Mouse (Mus musculus) natural killer cell, adult 2 months (primary cell): ENCODE results near the gene Arl4c.
A peak's percentile ranks its signal among the peaks of the same experiment; 100 is the strongest.

ENCODE experiments used
- DNase-seq, 2 experiments: peaks; one replicate each; pipeline ENCODE4 v3.0.0; 2022; ENCODE audit warnings: low spot score in 2 of 2

The Arl4c gene

DNA sequence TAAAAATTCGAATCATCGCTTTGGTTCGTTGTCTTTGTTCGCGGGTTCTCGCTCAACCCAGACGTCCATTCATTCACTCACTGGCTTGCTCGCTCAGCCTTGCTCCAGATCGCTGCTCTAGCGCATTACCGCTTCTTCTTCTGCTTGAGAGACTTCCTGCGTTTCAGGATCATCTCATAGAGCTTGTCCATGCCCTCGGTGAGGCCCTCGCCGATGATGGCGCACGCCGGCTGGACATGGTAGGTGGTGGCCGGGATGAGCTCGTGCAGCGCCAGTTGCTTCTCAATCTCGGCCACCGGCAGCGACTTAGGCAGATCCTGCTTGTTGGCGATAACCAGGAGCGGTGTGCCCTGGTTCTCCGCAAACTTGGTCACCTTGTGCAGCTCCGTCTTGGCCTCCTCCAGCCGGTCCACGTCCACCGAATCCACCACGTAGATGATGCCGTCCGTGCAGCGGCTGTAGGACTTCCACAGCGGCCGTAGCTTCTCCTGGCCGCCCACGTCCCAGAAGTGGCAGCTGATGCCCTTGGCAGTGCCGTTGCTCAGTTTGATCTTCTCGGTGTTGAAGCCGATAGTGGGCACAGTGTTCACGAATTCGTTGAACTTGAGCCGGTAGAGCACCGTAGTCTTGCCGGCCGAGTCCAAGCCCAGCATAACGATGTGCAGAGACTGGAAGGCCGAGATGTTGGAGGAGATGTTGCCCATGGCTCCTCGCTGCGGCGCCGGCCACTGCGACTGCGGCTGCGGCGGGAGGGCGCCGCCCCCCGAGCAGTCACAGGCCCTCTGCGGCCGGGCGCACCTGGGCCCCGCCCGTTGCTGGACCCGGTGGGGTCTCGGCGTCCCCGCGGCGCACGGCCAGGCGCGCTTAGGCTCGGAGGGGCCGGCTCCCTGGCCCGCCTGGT is 810 bp downstream of the Arl4c start:
- DNase-seq: peak in 1 of 2 experiments; percentile 24

DNA sequence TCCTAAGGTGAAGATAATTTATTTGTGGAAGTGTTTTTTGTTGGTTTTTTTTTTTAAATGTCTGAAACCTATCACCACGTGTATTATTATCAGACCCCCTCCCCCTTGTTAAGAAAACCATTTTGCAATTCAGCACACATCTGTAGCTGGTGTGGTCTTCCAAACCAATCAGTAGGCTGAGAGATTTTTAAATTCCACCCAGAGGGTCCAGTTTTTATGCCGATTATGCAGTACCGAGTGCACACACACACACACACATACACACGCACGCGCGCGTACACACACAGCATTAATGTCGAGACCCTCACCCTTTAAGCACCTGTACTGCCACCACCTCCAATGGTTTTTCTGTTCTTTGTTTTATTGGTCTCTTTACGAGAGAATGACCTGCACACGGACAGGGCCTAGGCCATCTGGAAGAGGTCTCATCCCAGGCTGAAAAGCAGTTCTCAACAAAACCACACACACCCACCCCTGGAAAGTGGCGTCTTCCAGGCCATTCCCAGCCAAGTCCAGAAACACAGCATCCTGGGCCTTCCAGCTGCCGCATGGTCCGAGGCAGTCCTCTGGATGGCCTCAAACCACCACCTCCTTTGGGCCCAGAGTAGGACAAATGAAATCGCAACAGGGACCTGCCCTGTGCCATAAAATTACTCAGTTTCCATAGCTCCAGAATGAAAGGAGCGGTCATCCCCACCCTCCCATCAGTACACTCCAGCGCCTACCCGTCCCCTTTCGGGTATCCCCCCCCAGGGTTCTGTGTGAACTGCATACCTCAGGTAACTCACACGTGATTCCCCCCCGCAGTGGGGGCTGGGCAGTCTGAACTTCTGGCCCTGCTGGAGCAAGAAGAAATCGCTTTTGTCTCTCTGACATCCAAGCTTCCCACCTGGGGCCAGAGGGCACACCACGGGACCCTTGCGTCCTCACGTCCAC is 1.9 kb downstream of the Arl4c start:
- DNase-seq: peak in 1 of 2 experiments; percentile 49

DNA sequence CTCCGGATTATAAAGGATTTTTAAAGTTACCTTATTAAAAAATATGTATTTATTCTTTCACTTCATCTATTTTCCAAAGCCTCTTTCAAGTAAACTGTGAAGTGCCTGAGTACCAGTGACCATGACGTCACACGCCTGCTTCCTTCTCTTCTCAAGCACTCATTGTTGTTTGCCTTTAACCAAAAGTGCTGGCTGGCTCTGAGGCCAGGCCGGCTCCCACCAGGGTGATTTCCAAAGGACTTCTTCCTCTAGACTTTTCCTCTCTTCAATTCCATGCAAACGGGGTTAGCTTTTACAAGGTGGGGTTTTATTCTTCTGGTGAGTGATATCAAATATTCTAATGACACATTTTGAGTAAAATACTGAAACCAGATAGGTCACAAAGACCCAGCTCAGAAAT is 2.6 kb downstream of the Arl4c start:
- DNase-seq: peak; percentile 40 to 55

DNA sequence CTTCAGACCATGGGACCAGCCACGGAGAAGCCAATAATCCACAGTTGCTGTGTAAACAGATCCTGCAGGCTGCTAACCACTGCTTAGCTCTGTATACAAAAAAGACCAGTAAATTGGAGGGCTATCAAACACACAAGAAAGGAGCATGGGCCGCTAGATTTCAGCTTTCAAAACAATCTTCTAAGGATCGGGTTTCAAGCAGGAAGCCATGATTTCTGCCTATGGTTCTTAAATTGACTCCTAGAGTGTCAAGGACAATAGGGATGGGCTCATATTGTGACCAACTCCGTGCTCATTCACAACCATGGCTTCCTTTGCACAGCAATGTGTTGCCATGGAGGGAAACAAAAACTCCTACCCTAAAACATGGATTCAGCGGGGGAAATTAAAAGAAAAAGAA is 3.1 kb downstream of the Arl4c start:
- no peak for DNase-seq

DNA sequence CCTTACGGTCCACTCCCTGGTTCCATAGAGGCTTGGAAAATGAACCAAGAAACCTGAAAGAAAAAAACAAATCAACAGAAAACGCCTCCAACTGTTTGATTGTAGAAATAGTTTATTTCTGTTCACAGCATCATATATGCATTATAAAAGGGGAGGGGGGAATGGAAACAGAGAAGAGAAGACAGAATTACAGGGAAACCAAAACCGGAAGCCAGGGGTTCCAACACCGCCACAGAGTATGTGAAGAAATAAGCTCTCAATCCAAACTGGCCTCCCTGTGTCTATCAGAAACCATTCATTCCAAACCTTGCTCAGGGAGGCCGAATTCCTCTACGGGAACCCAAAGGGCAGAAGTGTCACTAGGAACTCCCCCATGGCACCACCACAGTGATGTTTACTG is 3.9 kb downstream of the Arl4c start:
- no peak for DNase-seq

DNA sequence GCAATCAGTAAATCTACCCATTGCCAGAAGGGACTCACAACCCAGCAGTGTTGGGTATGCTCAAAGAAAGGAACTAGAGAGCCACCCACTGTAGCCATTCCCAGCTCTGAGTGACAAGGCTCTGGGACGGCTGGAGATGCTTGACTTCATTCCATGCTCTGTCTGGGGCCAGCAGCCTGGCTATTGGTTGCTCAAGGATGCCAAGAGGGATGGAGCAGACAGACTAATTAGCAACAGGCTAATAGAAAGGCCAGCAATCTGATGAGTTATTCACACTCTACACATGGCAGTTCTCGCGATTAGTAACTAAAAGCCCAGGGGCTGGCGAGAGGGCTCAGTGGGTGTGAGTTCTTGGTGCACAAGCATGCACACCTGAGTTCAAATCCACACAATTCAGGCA is 5.6 kb downstream of the Arl4c start:
- no peak for DNase-seq

DNA sequence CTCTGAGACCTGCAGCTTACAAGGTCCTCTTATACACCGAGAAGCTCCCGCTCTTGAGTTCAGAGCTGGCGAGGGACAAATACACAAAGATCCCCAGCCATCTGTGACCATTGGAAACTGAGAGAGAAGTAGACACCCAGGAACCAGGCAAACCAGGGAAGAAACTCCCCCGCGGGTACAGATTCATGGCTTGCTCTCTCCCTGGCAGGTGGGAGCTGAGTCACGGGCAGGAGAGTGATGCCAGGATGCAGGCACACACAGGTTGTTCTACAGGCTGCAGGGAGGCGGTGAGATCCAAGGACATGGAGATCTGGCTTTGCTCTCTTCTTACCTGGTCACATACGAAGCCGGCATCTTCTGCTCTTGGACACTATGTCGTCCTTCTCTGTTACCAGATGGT is 7.7 kb downstream of the Arl4c start:
- DNase-seq: no peak

DNA sequence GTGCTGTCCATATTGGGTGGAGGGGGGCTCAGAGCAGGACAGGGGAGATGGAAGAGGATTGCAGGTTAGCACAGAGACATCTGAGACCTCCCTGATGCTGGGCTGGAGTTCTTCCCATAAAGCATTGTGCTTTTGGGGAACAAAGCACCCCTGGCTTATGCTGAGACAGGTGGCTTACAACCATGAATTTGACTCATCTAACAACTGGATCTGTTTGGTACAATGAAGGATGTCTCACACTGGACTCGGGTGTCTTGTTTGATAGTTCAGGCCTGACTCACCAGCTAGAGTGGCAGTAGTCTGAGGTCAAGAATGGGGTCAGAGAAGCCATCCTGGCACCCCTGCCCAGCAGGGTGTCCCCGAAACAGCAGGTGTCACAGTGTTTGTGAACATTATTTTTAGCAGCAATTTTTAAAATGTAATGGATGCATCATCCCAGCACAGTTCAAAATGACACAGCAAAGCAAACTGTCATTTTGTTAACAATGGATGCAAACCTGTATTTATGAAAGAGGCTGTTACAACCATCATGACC is 9.7 kb downstream of the Arl4c start:
- DNase-seq: no peak

DNA sequence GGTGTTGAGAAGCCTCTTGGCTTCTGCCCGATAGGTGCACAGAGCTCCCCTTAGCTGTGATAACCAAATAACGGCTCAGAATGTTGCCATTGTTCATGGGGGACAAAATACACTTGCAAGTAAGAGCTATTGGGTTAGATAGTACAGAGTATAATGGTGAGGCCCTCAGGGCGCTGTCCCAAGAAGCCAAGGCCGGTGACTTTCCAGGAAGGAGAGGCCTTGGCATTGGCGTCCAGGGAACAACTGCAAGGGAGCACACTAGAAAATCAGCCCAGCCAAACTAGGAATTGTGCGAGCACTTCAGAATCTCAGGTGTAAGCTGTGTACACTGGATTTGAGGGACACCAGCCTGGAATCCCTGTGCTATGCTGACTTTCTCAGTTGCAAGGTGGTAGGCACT is 11.4 kb downstream of the Arl4c start:
- DNase-seq: no peak

DNA sequence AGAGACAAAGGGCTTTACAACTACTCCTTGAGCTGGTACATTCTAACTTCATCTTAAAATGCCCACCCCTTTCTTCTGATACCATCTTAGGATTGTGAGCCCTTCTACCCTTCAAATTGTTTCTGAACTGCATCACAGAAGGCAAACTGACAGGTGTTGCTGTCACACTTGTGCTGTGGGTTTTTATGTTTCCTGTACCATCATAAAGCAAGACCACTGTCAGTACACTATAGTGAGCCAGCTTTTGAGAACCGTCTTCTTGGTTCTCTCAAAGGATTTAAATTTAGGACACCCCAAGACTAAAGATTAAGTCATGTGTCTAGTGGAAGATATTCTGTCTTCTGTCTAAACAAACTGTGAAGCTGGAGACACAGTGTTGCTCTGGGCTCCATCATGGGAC is 17.3 kb downstream of the Arl4c start:
- peak; percentile 32 to 62 for DNase-seq

DNA sequence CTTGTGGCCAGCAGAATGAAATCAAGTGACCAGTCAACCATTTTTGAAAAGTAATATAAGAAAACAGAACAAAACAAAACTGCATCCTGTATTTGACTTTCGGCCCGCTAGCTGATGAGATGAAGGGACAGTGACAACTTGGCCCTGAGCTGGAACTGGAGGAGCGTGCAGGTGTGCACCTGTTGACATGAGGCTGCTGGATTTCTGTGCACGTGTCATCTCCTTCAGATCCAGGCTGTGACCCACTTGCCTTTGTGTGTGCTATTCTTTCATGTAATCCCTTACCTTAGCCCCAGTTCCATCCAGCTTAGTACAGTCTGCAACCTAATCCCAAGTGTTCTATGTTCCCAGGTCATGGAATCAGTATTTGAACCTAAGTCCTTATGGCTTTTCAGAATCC is 20.4 kb downstream of the Arl4c start:
- no peak for DNase-seq

DNA sequence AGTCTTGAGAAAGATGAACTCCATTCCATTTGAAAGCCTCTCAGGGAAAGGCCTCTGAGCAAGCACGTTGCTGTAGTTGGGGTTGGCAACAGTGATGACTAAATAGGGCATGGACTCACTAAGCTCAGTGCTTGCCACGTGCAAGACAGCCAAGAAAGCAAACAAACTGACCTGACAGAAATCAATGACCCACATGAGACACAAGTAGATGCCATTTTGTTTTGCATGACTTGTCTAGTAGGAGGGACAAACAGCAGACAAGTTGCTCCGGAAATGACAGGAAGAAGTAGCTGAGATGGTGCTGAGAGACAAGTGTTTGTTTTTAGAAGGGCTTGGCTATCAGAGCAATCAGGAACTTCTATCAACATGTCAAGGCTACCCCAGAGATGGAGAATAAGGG is 21.2 kb downstream of the Arl4c start:
- peak in 1 of 2 experiments; percentile 42 for DNase-seq

DNA sequence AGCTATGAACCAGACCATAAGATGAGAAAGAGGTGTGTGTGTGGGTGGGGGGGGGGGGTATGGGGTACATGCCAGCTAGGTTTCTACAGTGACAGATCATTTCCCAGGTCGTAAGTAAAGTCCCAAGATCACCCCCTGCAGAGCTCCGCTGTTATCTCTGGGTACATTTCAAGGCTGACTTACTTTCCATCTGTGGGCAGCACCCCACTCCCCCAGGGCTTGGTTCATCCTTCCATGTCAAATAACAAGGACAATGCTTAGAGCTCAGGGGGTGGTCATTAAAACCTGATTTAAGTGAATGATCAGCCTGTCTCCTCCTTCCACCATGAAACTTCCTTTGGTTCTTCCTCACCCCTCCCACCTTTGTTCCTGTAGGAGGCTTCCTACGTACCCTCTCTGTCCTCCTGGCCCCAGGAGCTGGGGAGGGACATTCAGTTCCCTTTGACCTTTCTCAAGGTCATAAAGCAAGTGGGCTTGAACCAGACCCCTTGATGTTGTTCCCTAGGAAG is 23.7 kb downstream of the Arl4c start:
- no peak for DNase-seq

DNA sequence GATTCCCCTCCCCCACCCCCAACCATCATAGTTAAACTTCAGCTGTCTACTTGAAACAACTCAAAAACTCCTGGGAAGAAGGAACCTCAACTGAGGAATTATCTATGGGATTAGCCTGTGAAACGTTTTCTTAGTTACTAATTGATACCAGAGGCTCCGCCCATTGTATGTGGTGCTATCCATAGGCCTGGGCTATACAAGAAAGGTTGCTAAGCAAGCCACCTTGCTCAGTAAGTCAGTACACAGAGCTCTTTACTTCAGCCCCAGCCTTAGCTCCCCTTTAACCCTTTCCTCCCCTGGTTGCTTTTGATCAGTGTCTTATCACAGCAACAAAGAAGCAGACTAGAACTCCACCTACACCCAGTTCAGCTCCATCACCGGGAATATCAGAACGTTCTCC is 31.2 kb downstream of the Arl4c start:
- no peak for DNase-seq

DNA sequence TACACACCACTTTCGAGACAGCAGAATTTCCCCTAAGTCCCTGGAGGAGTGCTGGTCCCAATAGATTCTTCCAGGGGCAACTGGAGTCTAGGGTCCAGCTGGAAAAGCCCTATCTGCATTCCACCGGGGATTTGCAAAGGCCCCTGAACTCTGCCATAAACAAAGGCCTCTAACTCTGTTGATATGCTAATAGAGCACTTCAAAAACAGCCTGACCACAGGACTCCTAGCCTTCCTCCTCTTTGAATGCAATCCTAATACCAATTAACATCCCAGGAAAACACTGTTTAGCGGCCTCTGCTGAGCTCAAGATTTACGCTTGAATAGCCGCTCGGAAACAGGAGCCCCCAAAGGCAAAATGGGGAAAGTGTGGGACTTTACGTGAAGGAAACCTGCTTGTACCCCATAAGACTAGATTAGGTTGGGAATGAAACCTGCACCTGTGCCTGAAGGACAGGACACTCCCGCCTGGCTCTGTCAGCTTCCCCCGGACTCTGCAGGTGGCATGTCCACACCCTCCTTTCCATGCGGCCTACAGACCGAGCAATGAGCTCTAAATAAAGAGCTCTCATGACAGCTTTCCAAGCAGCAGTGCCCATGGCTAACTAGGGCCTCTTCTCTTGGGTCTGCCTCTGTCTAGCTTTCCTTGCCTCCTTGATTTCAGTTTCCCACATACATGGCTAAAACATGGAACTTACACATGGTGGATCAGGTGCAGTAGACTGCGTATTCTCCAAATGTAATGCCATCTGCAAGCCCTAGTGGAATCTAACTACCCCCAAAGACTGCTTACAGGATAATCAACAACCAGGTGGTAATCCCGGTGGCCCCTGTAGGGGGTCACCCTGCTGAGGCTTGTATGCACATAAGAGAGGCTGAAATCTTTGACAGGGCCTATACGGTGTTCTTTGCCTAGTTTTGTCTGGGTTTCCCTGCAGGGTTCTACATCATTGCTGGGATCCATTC is 32.9 kb downstream of the Arl4c start:
- no peak for DNase-seq

DNA sequence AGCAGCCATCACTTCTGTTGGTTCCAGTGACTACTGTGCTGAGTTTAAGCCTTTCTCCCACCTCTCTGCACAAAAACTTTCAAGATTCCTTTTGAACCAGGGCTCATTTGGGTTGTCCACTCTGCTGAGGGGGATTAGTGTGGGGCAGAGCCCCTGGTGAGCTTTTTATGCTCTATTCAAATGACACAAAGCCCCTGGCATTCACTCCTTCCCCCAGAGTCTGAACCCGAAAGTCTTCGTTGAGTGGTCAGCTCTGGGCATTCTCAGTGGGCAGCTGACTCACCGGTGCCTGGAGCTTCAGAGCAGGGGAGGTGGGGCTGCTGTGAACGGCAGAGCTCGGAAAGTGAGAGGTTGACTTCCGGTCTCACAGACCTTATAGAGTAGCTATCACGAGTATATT is 33.7 kb downstream of the Arl4c start:
- DNase-seq: peak in 1 of 2 experiments; percentile 42

DNA sequence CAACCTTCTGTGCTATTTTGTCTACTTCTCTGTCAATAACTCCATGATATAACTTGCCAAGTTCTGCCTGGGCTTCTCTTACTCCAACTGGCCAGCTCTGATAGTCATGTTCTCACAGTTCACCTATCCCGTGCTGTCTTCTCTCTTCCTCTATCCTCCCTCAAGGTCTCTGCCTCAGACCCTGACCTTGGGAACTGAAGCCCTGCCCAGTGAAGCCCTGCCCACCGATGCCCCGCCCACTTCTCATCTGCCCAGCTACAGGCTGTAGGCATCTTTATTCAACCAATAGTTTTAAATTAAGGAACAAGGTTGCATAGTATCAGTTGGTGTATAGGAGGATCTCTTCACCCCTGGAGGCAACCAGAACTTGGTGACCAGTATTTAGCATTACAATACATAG is 37.4 kb downstream of the Arl4c start:
- DNase-seq: no peak

DNA sequence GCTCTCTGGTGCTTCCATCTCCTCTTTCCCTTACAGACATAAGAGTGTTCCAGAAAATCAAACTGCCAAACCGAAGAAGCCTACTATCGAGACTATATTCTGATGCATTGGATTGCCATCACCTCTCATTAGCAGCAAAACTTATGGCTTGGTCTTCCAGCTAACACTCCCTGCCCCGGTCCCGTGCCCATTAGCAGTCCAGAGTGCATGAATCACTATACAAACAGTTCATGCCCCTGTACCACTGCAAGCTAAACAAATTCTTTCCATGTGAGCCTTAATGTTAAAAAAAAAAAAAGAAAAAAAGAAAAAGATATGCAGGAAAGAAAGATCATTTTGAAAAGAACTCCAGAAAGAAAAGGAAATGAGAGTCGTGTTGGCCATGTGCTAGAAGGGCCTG is 39.3 kb downstream of the Arl4c start:
- DNase-seq: no peak

DNA sequence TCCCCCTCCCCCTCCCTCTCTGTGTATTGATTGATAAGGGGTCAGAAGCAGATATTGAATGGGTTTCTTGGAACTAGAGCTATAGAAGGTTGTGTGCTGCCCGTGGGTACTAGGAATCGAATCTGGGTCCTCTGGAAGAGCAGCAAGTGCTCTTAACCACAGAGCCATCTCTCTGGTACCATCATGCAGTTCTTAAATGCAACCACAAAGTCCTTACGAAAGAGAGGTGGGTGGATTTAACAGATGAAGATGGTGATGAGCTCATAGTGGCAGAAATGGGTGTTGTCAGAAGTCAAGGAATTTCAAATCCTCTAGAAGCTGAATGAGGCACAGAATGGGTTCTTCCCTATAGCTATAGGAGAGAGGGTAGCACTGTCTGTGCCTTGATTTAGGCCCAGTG is 40.8 kb downstream of the Arl4c start:
- no peak for DNase-seq

DNA sequence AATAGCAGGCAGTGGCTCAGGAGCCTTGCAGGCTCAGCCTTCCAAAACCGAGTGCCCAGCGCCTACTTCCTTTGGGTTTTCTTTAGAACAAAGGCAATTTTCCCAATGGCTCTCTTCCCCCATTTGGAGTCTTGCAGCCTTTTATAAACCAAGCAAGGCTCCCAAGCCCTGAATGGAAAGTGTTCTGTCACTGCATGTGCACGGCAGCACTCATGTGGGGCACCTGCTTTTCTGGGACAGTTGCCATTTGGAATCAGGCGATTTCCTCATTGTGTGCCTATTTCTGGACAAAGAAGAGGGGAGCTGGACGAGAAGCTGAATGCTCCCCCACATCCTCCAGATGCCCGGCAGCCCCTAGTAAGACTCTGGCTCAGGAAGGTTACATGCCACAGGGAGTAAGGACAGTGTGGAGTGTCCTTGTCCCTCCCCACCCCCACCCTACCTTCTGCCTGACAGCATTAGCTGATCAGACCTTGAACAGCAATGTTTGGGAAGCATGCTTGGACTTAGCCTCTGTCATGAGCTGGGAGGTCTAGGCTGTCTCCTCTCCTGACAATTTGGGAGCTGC is 43.6 kb downstream of the Arl4c start:
- DNase-seq: no peak

DNA sequence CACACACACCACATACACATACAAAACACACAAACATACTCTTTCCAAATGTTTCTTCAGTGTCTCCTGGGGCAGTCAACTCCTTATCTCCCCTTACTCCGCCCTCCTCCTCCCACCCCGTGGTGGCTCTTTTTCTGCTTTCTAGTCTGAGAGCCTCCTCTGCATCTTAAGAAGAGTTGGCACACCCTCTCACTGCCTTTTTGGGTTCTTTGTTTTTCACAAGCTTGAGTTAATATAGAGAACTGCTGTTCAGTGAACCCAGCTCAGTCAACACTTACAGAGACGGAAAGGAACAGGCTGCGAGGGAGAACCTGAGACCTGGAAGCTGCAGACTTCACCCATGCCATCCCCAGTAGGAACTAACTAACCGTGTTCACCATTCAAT is 45.9 kb downstream of the Arl4c start:
- DNase-seq: no peak
